Mouse (Mus musculus): Measurements from ENCODE around the gene Defb33.

The Defb33 gene

DNA sequence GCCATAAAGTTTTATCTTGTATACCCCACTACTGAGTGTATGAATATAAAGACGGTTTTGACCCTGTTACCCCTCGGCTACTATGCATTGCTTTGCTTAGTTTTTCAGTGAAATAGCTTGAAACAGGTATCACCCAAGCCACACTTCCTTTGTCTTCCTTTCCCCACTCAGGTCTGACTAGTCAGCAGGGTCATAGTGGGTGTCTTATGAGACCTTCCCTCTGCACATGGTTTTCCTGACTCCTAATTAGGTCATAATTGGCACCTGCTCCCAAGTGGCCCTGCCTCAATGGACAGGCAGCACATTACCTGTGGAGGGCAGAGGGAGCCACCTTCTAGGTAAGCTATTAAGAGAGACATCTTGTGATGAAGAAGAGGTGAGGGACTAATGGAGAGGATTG, at the start of gene Defb33:
Gene Defb33, plus strand, starts transcription at position 301 of the 400 bp plus-strand sequence.
- DNase-seq (ENCODE audit: low read depth, low spot score), result no peak

DNA sequence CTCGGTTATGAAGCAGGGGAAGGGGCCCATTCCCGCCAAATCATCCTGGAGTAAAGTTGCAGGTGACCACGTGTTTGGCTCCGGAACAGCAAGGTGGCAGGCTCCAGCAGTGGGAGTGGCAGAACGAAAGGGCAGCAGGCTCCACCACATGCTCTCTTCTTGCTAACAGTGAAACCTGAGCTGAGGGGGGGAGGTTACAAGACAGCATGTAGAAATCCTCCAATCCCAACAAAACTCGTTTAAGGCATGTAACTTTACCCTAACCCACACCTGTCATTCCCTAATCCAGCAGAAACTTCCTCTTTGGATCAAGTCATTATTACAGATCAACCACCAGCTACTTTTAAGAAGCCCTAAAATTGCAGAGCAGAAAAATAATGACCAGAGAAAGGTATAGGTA, 17.9 kb upstream of the Defb33 start:
- no peak for DNase-seq (ENCODE audit: low read depth, low spot score)

DNA sequence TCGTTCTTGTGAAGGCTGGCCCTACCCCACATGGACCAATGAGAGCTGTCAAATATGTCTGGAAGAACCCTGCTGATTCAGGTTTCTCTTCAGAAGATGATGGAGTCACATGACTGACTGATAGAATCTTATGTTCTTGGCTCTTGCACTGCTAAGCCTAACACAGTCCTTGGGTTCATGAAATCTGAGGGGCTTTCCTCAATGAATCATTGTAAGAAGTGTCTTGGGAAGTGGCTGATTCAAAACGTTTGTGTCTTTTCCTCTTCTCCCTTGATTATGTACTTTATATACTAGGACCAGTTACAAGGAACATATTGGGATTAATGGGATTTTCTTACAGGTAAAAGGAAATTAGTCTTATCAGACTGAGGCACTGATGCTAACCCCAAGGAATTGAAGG, 10.1 kb downstream of the Defb33 start, which contains the start of gene Gm15056:
Gene Gm15056, minus strand, starts transcription at position 101 of the 400 bp plus-strand sequence.
- no peak for DNase-seq (ENCODE audit: low read depth, low spot score)

DNA sequence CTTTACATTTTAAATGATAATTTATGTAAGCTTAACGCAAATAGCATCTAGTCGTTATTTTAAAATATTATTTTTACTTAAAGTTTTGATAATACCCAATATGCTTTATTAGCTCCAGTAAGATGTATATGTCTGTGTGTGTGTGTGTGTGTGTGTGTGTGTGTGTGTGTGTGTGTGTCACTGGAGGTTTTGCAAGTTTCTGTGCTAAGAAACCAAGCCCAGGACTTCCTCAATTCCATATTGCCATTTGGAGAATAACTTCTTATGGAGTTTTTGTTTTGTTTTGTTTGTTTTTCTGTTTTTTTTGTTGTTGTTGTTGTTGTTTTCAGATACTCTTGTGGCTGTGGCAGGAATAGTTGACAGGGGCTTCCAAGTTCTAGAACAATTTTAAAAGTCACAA, 14.7 kb downstream of the Defb33 start:
- no peak for DNase-seq (ENCODE audit: low read depth, low spot score)

GRCm38 (mm10) chr8:20908256-20908655, 15.8 kb downstream of the Defb33 start:
- no peak for DNase-seq (ENCODE audit: low read depth, low spot score)

GRCm38 (mm10) chr8:20912288-20912687, 19.8 kb downstream of the Defb33 start:
- no peak for DNase-seq (ENCODE audit: low read depth, low spot score)

DNA sequence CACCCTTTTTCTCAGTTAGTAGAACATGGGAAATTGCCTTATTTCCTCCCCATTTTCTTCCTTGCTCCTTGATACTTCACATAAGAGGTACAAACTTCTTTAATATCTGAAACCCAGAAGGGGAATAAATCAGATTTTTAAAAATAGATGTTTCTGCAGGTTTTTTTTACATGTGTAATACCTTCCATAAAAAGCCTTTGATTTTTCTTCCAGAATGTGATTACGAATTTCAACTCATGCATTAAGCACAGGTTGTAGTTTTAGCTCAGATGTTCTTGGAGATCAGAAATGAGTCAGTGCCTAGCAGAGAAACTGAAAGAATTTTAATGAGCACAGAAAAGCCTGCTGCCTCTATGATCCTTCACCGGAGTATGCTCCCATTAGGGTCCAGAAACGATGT, 29.5 kb downstream of the Defb33 start, which contains the start of gene Gm6040:
Gene Gm6040, minus strand, starts transcription at position 101 of the 400 bp plus-strand sequence.
- DNase-seq (ENCODE audit: low read depth, low spot score), result no peak

- DNase-seq (ENCODE audit: low read depth, low spot score), result no peak
These were observed 52.1 kb downstream of the Defb33 start, which contains the start of gene AY761185 for GRCm38 (mm10) chr8:20944610-20945009. AY761185 (minus strand) TSS chr8:20944710.
